Mouse (Mus musculus): ENCODE results near the gene Nsun6.

Nsun6 gene

DNA sequence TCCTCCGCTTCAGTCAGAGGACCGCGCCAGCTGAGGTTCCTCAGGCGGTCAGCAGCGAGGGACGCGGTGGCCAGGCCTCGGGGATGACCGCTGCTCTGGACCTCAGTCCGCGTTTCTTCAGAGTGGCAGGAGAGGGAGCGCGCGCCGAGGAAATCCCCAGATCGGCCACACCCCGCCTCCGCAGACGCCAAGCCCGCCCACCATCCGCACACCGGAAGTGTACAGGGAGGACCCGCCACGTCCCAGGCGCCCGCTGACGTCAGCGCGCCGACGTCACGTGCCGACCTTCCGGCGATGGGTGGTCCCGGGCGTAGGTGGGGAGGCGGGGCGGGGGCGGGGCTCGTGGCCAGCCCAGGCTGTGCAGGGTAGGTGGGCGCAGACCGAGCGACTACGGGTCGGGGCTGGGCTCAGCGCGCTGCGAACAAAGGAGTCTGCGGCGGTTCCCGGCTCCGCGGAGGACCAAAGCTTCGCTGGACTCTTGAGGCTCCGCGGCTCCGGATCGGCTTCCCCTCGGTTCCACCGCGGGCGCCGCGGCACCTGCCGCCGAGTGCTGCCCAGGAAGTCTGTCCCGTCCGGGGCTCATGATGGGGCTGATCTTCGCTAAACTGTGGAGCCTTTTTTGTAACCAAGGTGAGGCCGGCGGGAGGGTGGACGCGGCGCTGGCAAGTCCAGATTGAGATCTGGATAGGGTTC is at the start of gene Nsun6:
Nsun6 (minus strand) TSS at position 125 of the 693 bp plus-strand sequence.
- DNase-seq (ENCODE audit: low read depth, low spot score) = peak; percentile 95

- no peak for DNase-seq (ENCODE audit: low read depth, low spot score)
Measured at GRCm38 (mm10) chr2:15104386-15104785, 49.5 kb upstream of the Nsun6 start.

- peak; percentile 9 for DNase-seq (ENCODE audit: low read depth, low spot score)
Measured at GRCm38 (mm10) chr2:15096514-15097090, 41.7 kb upstream of the Nsun6 start.

GRCm38 (mm10) chr2:15087308-15087707 is 32.4 kb upstream of the Nsun6 start:
- no peak for DNase-seq (ENCODE audit: low read depth, low spot score)

DNA sequence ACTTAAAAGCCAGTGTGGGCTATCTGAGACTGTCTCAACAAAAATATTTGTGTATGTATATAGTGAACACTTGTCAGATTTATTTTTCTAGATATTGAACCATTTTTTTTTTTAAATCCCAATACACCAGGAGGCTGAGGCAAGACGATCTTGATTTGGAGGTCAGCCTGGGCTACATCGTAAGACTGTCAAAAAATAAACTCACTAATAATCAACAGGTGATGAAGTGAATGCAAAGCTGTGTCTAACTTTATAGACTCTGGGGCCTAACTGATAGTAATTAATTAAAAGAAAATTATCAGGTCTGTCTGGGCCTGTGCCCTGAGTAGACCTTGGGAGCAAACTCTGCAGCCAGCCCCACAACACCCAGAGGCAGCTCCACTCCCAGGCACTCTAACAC is 28.8 kb upstream of the Nsun6 start:
- DNase-seq (ENCODE audit: low read depth, low spot score) = no peak

GRCm38 (mm10) chr2:15067091-15067490 is 12.2 kb upstream of the Nsun6 start:
- no peak for DNase-seq (ENCODE audit: low read depth, low spot score)

DNA sequence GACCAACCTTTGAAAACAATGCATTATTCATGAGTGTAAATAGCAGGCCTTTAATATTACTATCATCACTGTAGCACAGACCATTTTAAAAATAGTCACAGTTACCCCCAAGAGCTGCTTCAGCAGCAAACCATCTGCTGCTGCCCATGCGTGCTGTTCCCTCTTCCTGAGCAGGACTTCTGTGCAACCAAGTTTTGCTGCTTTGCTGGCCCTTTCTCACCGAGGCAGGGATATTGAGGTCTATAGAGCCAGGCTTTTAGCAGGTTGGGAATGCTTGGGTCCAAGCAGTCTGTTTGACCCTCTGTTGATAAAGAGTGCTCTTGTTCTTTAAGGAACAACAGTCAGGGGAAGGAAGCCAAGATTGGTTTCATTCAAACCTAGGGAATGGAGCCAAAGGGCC is 10.6 kb upstream of the Nsun6 start:
- no peak for DNase-seq (ENCODE audit: low read depth, low spot score)

- no peak for DNase-seq (ENCODE audit: low read depth, low spot score)
Measured at GRCm38 (mm10) chr2:15064380-15065269, 9.8 kb upstream of the Nsun6 start.

DNA sequence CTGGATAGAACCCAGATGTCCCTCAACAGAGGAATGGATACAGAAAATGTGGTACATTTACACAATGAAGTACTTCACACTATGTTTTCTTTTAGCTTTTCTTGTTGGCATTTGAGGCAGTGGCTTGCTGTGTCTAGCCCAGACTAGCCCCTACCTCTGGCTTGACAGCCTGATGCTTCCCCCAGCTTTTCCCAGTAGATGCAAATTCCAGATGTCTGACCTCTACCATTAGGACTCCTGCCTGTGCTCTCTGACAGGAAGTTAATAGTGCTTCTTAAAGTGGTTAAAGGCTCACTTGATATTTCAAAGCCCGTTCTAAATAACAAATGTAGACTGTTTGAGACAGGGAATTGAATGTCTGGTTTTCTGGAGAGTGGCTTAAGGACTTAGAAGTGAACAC is 8.9 kb upstream of the Nsun6 start:
- peak; percentile 27 for DNase-seq (ENCODE audit: low read depth, low spot score)

DNA sequence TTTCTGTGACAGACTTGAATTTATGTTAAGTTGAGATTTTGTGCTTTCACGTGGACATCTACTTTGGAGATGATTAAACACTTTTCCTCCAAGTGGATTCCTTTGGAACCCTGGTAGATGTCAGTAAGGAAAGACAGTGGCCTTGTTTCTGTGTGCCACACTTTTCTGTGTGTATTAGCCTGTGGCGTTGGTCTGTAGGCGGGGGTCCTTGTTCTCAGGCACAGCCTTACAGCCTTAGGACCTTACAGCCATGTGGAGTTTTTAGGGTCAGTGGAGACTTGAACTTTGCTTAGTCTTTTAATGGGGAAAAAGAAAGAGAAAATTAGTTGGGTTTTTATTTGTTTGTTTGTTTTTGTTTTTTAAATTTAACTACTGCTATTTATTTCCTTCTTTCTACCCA is 6.0 kb upstream of the Nsun6 start:
- DNase-seq (ENCODE audit: low read depth, low spot score) = no peak

GRCm38 (mm10) chr2:15058227-15058626 is 3.4 kb upstream of the Nsun6 start:
- no peak for DNase-seq (ENCODE audit: low read depth, low spot score)

DNA sequence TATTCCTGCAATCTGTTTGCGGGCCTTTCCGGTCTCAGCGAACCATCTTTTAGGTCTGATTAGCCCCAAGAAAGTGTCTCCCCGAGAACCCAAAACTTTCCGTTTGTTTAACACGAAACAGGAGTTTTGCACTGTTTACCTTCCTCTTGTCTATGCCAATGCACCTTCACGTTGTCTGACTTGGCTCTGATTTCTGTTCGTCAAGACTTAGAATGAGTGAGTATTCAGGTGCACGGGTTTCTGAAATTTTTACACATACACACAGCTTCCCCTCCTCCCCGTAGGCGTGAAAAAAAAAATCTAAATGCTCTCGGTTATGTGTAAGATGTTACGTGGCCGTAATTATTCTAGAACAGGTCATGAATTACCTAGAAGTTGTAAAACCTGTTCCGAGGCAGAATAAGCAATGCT is 877 bp upstream of the Nsun6 start:
- peak; percentile 13 for DNase-seq (ENCODE audit: low read depth, low spot score)

GRCm38 (mm10) chr2:15054496-15054895 is 373 bp downstream of the Nsun6 start:
- peak; percentile 69 for DNase-seq (ENCODE audit: low read depth, low spot score)

DNA sequence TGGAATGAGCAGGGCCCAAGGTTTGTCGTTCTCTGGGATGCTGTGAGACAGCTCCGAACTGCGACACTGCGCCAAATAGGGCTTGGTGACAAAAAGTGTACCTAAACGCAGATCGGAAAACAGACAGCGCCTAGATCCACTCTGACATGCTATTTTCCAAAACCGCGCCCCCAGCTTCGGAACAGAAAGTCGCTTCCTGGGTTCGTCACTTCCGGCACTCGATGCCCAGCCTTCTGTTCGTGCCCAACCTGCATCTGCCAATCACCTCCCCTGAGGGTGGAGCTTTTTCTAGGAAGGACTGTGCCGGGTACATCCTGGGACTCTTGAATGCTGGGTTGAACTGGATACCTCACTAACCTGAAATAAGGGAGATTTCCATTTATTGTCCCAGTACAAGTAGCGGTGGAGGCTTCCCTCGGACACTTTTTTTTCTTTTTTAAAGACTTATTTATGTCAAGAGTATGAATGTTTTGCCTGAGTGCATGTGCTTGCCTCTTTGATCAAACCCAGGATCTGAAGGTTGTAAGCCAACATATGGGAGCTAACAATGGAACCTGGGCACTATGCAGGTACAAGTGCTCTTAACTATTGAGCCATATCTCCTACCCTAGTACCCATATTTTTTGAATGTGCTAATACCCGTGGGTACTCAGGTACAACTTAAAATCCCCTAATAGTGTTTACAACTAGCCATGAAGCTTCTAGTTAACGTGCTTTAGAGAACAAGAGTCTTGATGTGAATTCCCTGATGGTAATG is 5.6 kb downstream of the Nsun6 start, which contains the start of gene Arl5b:
Arl5b (plus strand) TSS at position 279 of the 757 bp plus-strand sequence.
- peak; percentile 90 for DNase-seq (ENCODE audit: low read depth, low spot score)

DNA sequence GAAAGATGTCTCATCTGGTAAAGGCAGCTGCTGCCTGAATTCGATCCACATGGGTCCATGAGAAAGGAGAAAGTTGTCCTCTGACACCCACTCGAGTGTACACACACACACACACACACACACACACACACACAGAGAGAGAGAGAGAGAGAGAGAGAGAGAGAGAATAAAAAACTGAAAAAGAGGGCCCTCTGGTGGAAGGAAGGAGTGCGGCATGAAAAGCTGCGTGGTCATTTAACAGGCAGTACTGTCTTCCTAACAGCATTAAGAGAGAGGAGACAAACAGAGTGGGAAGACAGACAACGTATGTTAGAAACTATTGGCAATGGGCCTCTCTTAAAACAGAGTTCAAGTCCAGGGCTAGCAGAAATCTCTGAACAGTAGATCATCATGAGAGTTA is 14.5 kb downstream of the Nsun6 start:
- DNase-seq (ENCODE audit: low read depth, low spot score) = peak; percentile 48

- DNase-seq (ENCODE audit: low read depth, low spot score) = no peak
Measured at GRCm38 (mm10) chr2:15038705-15039104, 16.2 kb downstream of the Nsun6 start.

DNA sequence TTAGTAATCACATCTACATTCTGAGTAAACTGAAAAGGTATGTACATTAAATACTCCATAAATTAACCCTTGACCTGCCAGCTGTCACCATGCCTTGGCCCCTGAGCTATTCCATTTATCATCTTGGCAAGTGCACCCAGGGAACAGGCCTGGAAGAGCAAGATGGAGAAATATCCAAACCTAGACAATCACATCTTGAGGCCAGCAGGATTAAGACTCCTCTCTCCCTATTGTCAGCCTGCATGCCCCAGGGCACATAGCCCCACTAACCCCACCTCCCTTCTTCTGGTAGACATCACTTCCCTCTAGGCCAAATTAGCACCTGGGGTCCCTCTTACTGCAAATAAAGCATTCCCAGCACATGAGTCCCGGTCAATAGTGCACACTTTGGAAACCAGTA is 27.1 kb downstream of the Nsun6 start:
- no peak for DNase-seq (ENCODE audit: low read depth, low spot score)

DNA sequence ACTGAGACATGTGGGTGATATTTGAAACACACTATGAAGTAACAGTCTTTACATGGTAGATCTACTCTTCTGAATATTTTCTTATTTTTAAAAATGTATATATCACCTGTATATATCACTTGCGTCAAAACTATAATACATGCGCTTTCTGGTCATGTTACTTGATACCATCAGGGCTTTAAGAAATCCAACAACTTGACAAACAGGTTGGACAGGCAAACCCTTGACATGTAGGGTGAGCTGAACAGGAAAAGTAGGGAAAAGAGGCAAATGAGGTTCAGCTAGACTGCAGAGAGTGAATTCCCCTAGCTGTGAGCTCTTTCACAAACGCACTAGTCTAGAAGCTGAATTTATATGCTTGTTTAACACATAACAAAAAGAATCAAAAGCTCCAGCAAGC is 28.1 kb downstream of the Nsun6 start:
- no peak for DNase-seq (ENCODE audit: low read depth, low spot score)

GRCm38 (mm10) chr2:15008072-15008471 is 46.8 kb downstream of the Nsun6 start:
- no peak for DNase-seq (ENCODE audit: low read depth, low spot score)

- no peak for DNase-seq (ENCODE audit: low read depth, low spot score)
Measured at GRCm38 (mm10) chr2:15007531-15007930, 47.3 kb downstream of the Nsun6 start.

DNA sequence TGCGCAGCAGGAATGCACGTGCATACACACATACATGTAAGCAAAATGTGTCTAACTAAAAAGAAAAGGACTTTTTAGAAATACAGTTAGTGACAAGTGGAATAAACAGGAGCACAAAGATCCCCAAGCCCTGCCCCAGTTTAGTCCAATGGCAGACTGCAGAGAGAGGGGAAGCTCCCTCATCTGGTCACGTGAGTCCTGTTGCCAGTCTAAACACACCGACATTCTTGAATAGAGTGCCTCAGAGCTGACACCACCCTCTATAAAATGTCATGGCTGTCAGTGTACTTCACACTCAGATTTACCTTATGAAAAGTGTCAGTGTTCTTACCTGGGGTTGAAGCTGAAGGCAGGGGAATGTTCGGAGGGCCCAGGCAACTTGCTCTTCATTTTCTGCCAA is 57.0 kb downstream of the Nsun6 start:
- DNase-seq (ENCODE audit: low read depth, low spot score) = no peak

DNA sequence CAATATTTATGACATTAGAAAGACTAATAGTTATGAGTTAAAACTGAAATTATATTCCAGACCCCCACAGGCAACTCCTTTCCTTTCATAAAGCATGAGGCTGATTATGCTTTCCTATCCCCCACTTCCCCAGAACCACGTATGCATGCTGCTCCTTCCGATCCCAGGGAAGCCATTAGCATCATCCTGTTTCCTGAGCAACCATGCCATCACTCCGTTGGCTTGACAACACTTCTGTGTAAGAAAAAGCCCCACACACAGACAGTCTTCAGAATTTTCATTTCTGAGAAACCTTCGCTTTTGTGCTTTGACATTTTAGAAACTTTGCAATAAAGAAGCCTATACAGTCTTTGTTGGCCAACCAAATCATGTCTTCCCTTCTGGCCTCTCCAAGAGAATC is 58.8 kb downstream of the Nsun6 start:
- no peak for DNase-seq (ENCODE audit: low read depth, low spot score)
